Mouse (Mus musculus) spleen, adult 2 months (tissue): ENCODE measurements around the gene Psat1.

Experiments
- CTCF ChIP-seq: fragments of 200-500 bp; IDR thresholded peaks from 2 replicates; pipeline ENCODE4 v1.5.1; 2011; ENCODE audit warnings: mild to moderate bottlenecking, inconsistent platforms; ENCODE audit not compliant: insufficient read depth, insufficient read length, insufficient replicate concordance; ENCODE audit errors: extremely low read depth
- POLR2A ChIP-seq: fragments of 200-500 bp; IDR thresholded peaks from 2 replicates; pipeline ENCODE4 v1.6.1; 2011; ENCODE audit warnings: low read depth, low read length, inconsistent platforms

- TF ChIP-seq POLR2A (no peak), CTCF (no peak)
Observed at GRCm38 (mm10) chr19:15888466-15888865, 58.7 kb downstream of the Psat1 start.
